Mouse (Mus musculus) hindbrain, embryonic 12.5 days (tissue): ENCODE data around the gene Ddx11. TPM values are rescaled to one million over a fixed set of nuclear protein-coding genes. Genes with fewer than 3 reads are reported as not detected.
"Not testable (repeated sequence)": the region's sequence is repeated elsewhere in the genome, so short reads cannot be mapped to it uniquely, and the experiment has no call there.

ENCODE experiments used
- ATAC-seq: fragments of 200-750 bp; cut with Nextera tagmentation; 2 replicates; pipeline ENCODE4 v1.8.0; 2017; ENCODE audit warnings: moderate TSS enrichment; ENCODE audit not compliant: low FRiP score
- H3K27ac ChIP-seq: fragments of 300-500 bp; sonication (generic); 2 replicates; pipeline ENCODE4 v1.5.1; 2016; ENCODE audit warnings: mild to moderate bottlenecking
- H3K27me3 ChIP-seq: fragments of 300-500 bp; sonication (generic); 2 replicates; pipeline ENCODE4 v1.6.1; 2016; ENCODE audit warnings: mild to moderate bottlenecking
- H3K36me3 ChIP-seq: fragments of 300-500 bp; sonication (generic); 2 replicates; pipeline ENCODE4 v1.6.1; 2016; ENCODE audit warnings: mild to moderate bottlenecking
- H3K4me1 ChIP-seq: fragments of 300-500 bp; sonication (generic); 2 replicates; pipeline ENCODE4 v1.6.1; 2016
- H3K4me2 ChIP-seq: fragments of 300-500 bp; sonication (generic); replicated peaks from 2 replicates; pipeline ENCODE4 v1.6.1; 2016; ENCODE audit warnings: mild to moderate bottlenecking
- H3K4me3 ChIP-seq: fragments of 300-500 bp; sonication (generic); 2 replicates; pipeline ENCODE4 v1.5.1; 2016; ENCODE audit warnings: mild to moderate bottlenecking
- H3K9ac ChIP-seq: fragments of 300-500 bp; sonication (generic); 2 replicates; pipeline ENCODE4 v1.6.1; 2016; ENCODE audit warnings: mild to moderate bottlenecking, moderate library complexity
- H3K9me3 ChIP-seq: fragments of 300-500 bp; sonication (generic); replicated peaks from 2 replicates; pipeline ENCODE4 v1.6.1; 2016; ENCODE audit warnings: mild to moderate bottlenecking
- WGBS: fragments of 180-500 bp; shearing (Covaris S2); methylation state at CpG from one replicate; pipeline ENCODE4 v1.1.7; 2016; 5-methylcytosine and 5-hydroxymethylcytosine counted together
- polyA plus RNA-seq: library from polyadenylated mRNA; unstranded; fragments of >200 nt; fragmentation: Nextera tagmentation; extraction: Ambion mirVana; gene quantifications from 2 replicates; pipeline ENCODE4 v1.2.1, GENCODE M21; 2016

Ddx11 gene
- polyA plus RNA-seq, 1 experiment from 2014 or later = 20.2 TPM

DNA sequence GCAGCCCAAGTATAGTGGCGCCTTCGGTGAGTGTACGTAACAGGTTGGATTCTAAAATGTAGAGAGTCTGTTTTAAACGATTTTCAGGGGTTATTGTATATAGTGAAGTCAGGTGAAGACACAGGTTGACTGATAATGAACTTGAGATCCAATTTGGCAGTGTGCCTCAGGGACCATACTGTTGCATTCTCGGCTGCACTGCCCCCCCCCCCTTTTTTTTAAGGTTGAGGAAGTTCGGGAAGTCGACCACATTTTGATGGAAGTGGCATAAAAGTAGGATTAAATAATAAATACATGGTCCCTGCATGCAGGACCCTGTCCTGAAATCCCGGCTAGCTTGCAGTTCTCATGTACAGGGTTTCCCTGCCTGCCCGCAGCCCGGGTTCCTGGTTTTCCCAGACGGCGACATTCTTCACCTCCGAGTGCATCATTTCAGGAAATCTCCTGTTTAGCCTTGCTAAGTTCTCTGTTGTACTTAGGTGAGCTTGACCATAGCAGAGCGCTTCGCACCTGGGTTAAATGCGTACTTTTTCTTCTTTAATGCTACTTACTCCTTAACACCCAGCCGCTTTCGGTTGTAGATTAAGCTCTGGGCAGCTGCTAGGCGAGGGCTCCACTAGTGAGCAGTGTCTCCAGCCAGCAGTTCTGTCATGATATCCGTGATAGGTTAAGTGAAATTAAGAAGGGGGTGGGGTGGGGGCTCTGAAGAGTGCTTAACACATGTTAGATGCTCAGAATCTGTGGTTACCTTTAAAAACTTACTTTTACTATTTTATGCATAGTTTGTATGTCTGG lies 693 bp downstream of the Ddx11 start:
- ATAC-seq = peak; percentile 24; the same call in 1 of the 2 replicates
- peaks cover 22% of the 10 kb centered on the region for H3K36me3 ChIP-seq
- peak overlapping the region; percentile 67 for H3K4me2 ChIP-seq
- peak overlapping the region; percentile 81 for H3K4me3 ChIP-seq
- 2% methylated on average over 20 of the region's 20 CpGs for WGBS
- peaks cover 7% of the 10 kb centered on the region for H3K4me1 ChIP-seq
- no peaks in the 10 kb centered on the region for H3K27me3 ChIP-seq
- H3K9ac ChIP-seq = peak overlapping the region; percentile 77
- H3K9me3 ChIP-seq = no peaks in the 10 kb centered on the region
- peak overlapping the region; percentile 70; the same call in 1 of the 2 replicates for H3K27ac ChIP-seq

DNA sequence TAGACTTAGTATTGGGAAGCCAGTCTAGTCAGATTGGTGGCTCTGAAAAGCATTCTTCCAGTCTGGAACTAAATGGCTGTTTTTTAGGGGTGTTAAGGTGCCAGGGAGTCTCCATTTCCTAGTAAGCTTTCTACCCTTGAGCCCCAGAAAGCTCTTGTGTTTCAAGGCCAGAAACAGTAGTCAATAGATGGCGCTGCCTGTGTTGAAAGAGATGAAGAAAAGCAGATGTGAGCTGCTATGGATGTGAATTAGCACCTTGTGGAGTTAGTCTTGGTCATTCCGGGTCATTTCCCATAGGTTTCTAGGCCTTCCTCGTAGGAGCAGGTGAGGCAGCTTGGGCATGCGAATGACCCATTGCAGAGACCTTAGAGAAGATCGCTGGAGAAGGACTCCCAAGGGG lies 1.9 kb downstream of the Ddx11 start:
- Histone ChIP-seq H3K27ac (no peak overlapping the region), H3K4me1 (peaks cover 7% of the 10 kb centered on the region), H3K4me2 (no peak overlapping the region), H3K27me3 (no peaks in the 10 kb centered on the region), H3K9me3 (no peaks in the 10 kb centered on the region), H3K36me3 (peaks cover 14% of the 10 kb centered on the region), H3K4me3 (no peak overlapping the region), H3K9ac (no peak overlapping the region)
- WGBS = 77% methylated on average over 5 of the region's 5 CpGs
- no peak for ATAC-seq

DNA sequence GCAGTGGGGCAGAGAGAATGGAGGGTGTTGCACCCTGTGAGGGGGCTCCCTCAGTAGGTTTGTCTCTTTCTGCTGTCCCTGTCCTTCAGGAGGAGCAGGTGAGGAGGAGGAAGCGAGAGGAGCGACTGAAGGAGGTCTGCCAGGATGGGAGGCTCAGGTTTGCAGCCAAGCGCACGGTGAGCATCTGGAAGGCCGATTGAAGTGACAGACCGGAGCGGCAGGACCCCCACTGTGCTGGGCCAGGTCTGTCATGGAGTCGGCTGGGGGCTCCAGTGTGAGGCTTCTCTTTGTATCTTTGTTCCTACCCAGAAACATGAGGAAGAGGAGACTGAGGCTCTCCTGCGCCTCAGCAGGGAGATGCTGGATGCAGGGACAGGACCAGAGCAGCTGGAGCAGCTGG lies 7.1 kb downstream of the Ddx11 start:
- WGBS = 89% methylated on average over 9 of the region's 9 CpGs
- Histone ChIP-seq H3K4me2 (no peak overlapping the region), H3K4me1 (no peaks in the 10 kb centered on the region), H3K36me3 (peaks cover 57% of the 10 kb centered on the region), H3K27me3 (no peaks in the 10 kb centered on the region), H3K27ac (no peak overlapping the region), H3K9ac (no peak overlapping the region), H3K9me3 (no peaks in the 10 kb centered on the region), H3K4me3 (no peak overlapping the region)
- no peak for ATAC-seq

DNA sequence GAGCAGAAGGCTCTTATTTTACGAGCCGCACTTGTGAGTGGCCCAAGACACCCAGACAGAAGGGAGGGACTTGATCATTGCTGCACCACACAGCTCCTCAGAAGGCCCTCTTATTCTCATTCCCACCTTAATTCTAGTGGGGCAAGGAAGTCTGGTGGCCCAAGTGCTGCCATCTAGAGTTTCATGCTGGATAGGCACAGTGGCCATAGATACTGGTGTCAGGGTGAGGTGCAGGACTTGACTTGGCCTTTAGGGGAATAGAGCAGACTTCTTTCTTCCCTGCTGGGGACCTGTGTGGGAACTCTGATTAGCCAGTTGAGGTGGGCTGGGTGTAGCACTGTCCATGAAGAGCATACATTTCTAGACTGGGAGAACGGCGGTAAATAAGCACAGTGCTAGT lies 7.9 kb downstream of the Ddx11 start:
- no peak for ATAC-seq
- Histone ChIP-seq H3K27ac (no peak overlapping the region), H3K4me1 (no peaks in the 10 kb centered on the region), H3K27me3 (no peaks in the 10 kb centered on the region), H3K9me3 (no peaks in the 10 kb centered on the region), H3K36me3 (peaks cover 63% of the 10 kb centered on the region), H3K4me3 (no peak overlapping the region), H3K9ac (no peak overlapping the region), H3K4me2 (no peak overlapping the region)
- 95% methylated on average over 4 of the region's 4 CpGs for WGBS

DNA sequence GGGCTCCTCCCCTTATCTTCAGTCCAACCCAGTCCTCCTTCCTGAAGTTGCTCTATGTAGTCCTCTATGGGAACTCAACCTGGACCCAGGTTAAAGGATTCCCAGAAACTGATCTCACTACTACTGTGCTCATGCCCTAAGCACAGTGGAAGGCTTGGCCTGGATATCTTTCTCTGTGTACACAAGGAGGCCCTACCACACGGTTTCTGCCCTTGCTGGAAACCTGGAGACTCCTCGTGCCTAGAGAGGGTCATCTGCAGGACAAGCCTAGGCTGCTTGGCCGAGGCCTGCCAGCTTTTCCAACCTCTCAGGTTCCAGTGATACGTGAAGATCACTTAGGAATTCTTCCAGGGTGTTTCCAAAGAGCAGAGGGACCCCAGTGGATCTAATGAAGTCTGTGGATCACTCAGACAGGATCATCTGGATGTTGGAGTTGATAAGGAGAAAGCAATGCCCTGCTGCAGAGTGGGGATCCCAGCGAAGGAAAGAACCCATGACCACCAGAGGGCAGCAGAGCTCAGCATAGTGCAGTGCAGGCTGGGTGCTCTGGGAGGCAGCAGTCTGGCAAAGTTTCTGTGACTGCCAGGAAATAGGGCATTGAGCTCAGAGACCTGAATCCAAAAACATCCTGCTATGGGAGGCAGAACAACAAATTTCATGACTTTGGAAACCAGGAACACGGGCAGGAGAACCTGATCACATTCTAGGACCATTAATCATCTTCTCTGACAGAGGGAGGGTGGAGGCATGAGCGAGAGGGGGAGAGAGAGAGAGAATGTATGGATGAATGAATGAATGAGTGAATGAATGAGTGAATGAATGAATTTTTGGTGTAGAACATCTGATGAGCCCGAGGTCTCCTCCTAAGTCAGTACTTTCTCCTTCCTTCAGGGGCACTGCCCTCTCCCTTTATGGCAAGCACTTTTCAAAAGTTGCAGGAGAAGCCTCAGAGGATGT lies 29.7 kb downstream of the Ddx11 start:
- H3K9me3 ChIP-seq, H3K4me2 ChIP-seq, H3K27me3 ChIP-seq, H3K27ac ChIP-seq, H3K9ac ChIP-seq, H3K4me1 ChIP-seq, H3K4me3 ChIP-seq: not testable (repeated sequence)
- ATAC-seq = peak; percentile 66; the same call in 1 of the 2 replicates
- WGBS = 64% methylated on average over 5 of the region's 8 CpGs
- peaks cover 38% of the 10 kb centered on the region for H3K36me3 ChIP-seq

DNA sequence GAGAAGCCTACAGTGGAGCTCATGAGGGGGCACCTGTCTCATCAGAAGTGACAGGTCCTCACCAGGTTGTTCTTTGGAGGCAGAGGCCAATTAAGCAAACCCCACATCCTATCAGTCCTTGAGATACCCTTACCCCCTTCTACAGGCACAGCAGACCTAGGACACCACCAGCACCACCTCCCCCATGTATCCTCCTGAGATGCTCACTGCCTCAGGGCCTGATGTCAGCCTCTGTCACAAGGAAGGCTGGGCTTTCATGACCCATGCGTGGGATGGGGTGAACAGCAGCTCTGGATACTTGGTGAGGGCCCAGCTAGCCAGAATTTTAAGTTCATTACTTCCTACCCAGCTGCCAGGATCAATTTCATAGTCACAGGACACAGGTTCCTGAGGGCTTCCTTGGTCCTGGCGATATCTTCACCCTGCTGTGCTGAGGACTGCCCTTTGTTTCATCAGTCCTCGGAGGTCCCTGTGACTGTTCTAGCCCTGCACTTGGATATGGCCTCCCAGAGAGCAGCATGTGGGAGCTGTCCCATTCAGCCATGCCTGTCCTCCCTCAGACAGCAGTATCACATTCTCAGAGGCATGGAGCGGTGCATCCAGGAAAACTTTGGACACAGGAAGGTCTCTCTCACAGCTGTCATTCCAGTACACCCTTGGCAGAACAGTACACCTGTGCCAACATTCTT lies 30.6 kb downstream of the Ddx11 start:
- peaks cover 30% of the 10 kb centered on the region for H3K36me3 ChIP-seq
- not testable (repeated sequence) for H3K4me3 ChIP-seq, ATAC-seq, H3K9me3 ChIP-seq, H3K27ac ChIP-seq, H3K4me2 ChIP-seq, H3K9ac ChIP-seq, H3K27me3 ChIP-seq, H3K4me1 ChIP-seq
- WGBS = 94% methylated on average over 4 of the region's 4 CpGs

DNA sequence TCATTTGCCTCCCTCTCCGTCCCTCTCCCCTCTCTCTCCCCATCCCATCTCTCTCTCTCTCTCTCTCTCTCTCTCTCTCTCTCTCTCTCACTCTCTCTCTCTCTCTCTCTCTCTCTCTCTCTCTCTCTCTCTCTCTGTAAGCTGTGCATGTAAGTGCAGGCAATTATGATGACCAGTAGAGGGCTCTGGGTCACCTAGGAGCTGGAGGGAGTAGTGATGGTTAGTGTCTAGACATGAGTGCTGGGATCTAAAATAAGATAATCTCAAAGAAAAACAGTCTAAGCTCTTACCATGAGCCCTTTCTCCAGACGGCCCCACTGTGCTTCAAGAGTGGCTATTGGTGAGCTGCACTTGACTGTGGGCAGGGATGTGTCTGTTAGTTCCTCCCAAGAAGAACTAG lies 31.6 kb downstream of the Ddx11 start:
- Histone ChIP-seq H3K27ac (no peak overlapping the region), H3K4me1 (no peaks in the 10 kb centered on the region), H3K9ac (no peak overlapping the region), H3K27me3 (no peaks in the 10 kb centered on the region), H3K4me2 (no peak overlapping the region), H3K36me3 (peaks cover 23% of the 10 kb centered on the region), H3K4me3 (no peak overlapping the region), H3K9me3 (no peaks in the 10 kb centered on the region)
- WGBS = 63% methylated on average over 2 of the region's 2 CpGs
- no peak for ATAC-seq

DNA sequence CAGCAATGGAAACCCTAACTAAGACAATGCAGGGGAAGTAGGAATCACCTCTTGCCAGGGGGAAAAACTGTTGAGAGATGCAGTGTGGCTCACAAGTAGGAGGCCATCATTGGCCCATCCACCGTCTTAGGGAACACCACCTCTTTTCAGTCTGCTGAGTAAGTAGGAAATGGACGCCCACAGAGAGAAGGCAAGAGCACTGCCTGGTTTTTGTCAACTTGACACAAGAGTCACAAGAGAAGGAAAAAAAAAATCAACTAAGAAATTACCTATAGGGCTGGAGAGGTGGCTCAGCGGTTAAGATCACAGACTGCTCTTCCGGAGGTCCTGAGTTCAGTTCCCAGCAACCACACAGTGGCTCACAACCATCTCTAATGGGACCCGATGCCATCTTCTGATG lies 35.0 kb downstream of the Ddx11 start:
- Histone ChIP-seq H3K27me3 (no peaks in the 10 kb centered on the region), H3K36me3 (no peaks in the 10 kb centered on the region), H3K4me1 (no peaks in the 10 kb centered on the region), H3K4me2 (no peak overlapping the region), H3K9ac (no peak overlapping the region), H3K9me3 (peaks cover 16% of the 10 kb centered on the region), H3K27ac (no peak overlapping the region), H3K4me3 (no peak overlapping the region)
- WGBS = 92% methylated on average over 5 of the region's 5 CpGs
- ATAC-seq = no peak

DNA sequence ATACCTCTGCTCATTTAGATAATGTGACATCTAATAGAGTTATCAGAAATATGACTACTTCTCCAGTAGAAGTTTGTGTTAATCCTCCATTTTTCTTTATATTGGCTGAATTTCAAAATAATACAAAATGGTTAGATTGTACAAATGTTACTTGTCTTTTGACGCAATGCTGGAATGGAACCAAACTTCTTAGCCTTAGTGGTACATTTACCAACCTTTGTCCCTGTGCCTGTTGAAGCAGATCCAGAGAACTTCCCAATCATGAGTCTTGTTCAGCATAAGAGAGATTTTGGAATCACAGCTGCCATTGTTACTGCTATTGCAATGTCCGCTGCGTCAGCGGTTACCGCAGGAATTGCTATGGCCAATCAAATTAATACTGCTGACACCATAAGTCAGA lies 43.8 kb downstream of the Ddx11 start:
- ATAC-seq, H3K27me3 ChIP-seq, H3K9ac ChIP-seq, H3K4me2 ChIP-seq, H3K36me3 ChIP-seq, H3K4me3 ChIP-seq, H3K27ac ChIP-seq, H3K4me1 ChIP-seq: not testable (repeated sequence)
- H3K9me3 ChIP-seq = peaks cover 14% of the 10 kb centered on the region
- WGBS = 93% methylated on average over 5 of the region's 5 CpGs

DNA sequence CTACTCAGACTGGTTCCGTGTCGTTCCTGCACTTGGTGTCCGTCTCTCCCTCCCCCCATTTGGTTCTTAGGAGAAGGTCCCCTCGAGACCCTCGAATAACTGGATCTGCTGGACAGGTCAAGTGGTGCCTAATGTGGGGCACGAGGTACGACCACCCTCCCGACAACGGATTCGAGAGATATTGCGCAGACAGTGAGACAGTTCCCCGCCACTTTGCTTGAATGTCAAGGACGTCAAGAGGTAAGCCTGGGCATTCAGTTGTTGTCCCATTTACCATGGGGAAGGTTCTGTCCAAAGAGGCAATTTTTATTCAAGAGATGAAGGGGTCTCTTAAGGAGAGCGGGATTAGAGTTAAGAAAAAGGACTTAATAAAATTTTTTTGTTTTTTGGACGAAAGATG lies 47.7 kb downstream of the Ddx11 start:
- 93% methylated on average over 15 of the region's 15 CpGs for WGBS
- not testable (repeated sequence) for H3K27me3 ChIP-seq, H3K4me3 ChIP-seq, ATAC-seq, H3K4me2 ChIP-seq, H3K27ac ChIP-seq, H3K9ac ChIP-seq, H3K4me1 ChIP-seq, H3K36me3 ChIP-seq, H3K9me3 ChIP-seq

DNA sequence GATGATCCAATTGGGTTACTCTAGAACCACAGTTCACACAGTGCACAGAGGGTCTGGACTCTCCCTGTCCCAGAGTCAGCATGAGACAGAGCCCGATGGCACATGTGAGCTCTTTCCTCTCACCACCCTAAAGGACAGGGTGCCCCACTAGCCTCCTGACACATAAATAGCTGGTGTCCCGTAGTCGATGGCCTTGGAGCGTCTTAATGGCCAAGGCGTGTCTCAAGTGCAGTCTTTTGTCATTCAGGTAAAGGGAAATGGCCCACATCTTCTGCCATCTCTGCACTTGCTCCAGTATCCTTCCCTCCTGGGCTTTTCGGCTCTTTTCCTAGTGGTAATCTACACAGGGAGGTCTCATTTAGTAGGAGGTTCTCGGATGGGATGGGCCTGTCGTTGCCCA lies 67.3 kb downstream of the Ddx11 start:
- no peaks in the 10 kb centered on the region for H3K4me1 ChIP-seq
- WGBS = 90% methylated on average over 8 of the region's 8 CpGs
- ATAC-seq = no peak

DNA sequence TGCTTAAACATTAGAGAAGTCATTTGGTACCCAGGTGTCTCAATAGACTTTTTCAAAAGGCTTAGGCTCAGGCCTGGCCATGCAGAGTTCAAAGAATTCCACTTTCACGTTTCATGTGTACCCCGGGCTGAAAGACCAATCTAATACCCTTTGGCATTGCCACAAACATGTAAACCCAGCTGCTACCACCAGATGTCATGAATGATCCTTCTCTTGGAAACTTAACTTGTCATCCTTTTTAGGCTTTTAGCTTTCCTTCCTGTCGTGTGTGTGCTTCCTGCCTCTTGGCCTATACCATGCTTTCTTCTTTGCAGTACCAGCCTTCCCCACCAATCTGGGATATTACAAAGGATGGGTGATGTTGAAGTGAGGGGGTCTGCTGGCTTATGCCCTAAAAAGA lies 73.7 kb downstream of the Ddx11 start:
- Histone ChIP-seq H3K9me3 (no peaks in the 10 kb centered on the region), H3K4me3 (no peak overlapping the region), H3K4me2 (no peak overlapping the region), H3K27me3 (peaks cover 3% of the 10 kb centered on the region; the same call in 1 of the 2 replicates), H3K4me1 (no peaks in the 10 kb centered on the region), H3K9ac (no peak overlapping the region), H3K27ac (no peak overlapping the region), H3K36me3 (no peaks in the 10 kb centered on the region)
- WGBS = 66% methylated on average over 3 of the region's 3 CpGs
- no peak for ATAC-seq

More for the DNA sequence above, 67.3 kb downstream of the Ddx11 start:
- Histone ChIP-seq H3K36me3 (no peaks in the 10 kb centered on the region), H3K27ac (no peak overlapping the region), H3K9ac (no peak overlapping the region), H3K4me2 (no peak overlapping the region), H3K9me3 (no peaks in the 10 kb centered on the region), H3K27me3 (no peaks in the 10 kb centered on the region), H3K4me3 (no peak overlapping the region)
